Mouse (Mus musculus) inflammation-experienced regulatory T-cells, adult 16 weeks (primary cell): ENCODE measurements around the gene Angptl3. TPM values are rescaled to one million over a fixed set of nuclear protein-coding genes. Genes with fewer than 3 reads are reported as not detected.

Experiments
- polyA plus RNA-seq: library from polyadenylated mRNA; unstranded; fragments of 100-300 nt; shearing (Covaris generic); gene quantifications from one replicate; pipeline ENCODE4 v1.2.1, GENCODE M21; 2017

The Angptl3 gene
- polyA plus RNA-seq: not detected

GRCm38 (mm10) chr4:99030686-99031085 is at the start of gene Angptl3:
TSS of gene Angptl3 (plus strand) at chr4:99030954.

Other genes starting within 250 kb of the Angptl3 start
- gene Kank4, start 213.4 kb upstream of the Angptl3 start, polyA plus RNA-seq: not detected
- gene I0C0044D17Rik, start 207.1 kb upstream of the Angptl3 start, polyA plus RNA-seq: not detected
- 10.2 TPM for gene Usp1, start 107.1 kb upstream of the Angptl3 start, polyA plus RNA-seq
- gene Dock7, start 90.0 kb downstream of the Angptl3 start, polyA plus RNA-seq: 0.57 TPM
- gene Atg4c, start 163.0 kb downstream of the Angptl3 start, polyA plus RNA-seq: 1.6 TPM